Mouse (Mus musculus) olfactory bulb, adult 2 months (tissue): ENCODE measurements around the gene Pdcd2l.

ENCODE experiments used
- CTCF ChIP-seq: fragments of 200-500 bp; IDR thresholded peaks from 2 replicates; pipeline ENCODE4 v1.5.1; 2012; ENCODE audit warnings: low read depth, mild to moderate bottlenecking, low read length, moderate library complexity; ENCODE audit not compliant: insufficient read depth
- POLR2A ChIP-seq: fragments of 200-500 bp; IDR thresholded peaks from 2 replicates; pipeline ENCODE4 v1.6.1; 2012; ENCODE audit warnings: mild to moderate bottlenecking, low read depth, low read length, moderate library complexity; ENCODE audit not compliant: insufficient read depth

DNA sequence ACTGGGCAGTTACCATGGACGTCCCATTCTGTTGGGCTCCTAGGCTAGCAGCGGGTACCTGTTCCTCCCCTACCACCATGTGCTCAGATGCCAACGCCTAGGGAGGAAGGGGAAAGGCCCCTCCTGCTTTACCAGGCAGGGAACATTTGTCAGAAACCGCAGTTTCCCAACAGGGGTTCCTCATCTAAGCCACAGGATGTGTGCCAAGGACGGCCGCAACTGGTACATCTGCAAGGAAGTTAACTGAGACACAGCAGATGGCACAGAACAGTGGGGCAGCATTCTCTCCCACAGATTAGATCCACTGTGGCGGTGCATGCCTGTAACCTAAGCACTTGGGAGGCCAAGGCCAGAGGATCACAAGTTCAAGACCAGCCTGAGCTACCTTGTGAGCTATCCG, 18.2 kb upstream of the Pdcd2l start:
- TF ChIP-seq CTCF (no peak), POLR2A (no peak)
